In the genomic region with DNA sequence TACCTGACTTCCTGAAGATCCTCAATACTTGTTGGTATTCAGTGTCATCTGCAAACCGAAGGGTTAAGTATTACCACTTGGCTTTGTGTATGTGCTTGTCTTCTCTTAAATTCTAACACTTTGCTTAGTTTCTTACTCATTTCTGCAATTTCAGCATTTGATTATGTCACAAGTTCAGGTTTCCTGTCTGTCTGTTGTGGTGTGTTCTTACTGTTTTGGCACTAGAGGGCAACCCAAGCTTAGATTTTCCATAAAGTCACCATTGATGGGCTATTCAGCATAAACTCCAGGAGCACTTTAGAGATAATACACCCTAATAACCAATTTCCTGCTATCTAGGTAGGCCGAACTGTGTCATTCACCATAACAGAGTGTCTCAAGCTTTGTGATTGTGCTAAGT, we compare ENCODE assay signal across 11 mouse cellular contexts. TPM values are rescaled to one million over a fixed set of nuclear protein-coding genes. Genes with fewer than 3 reads are reported as not detected.
DNase-seq lines count a peak whose midpoint lies in the region; ATAC-seq and TF ChIP-seq lines count a peak whose summit lies in the region.
"Had no signal": no experiment of that assay in that cellular context is flagged by ENCODE, and none has a peak within 500 bp of the region (broad histone marks: within the 10 kb centered on the region; RNA-seq: fewer than 3 reads in every experiment).

No protein-coding gene starts in this region.

- no peak overlapping the region for H3K27ac ChIP-seq in hindbrain, postnatal 0 days
- no peak overlapping the region for H3K27ac ChIP-seq in hindbrain, embryonic 10.5 days
- H3K27ac ChIP-seq: embryonic facial prominence, embryonic 15.5 days; lung, embryonic 15.5 days had no signal

- no peak overlapping the region for H3K4me3 ChIP-seq in hindbrain, postnatal 0 days (ENCODE audit: low read length)
- no peak overlapping the region for H3K4me3 ChIP-seq in hindbrain, embryonic 10.5 days
- H3K4me3 ChIP-seq: embryonic facial prominence, embryonic 15.5 days; lung, embryonic 15.5 days had no signal

- no peaks in the 10 kb centered on the region for H3K36me3 ChIP-seq in hindbrain, postnatal 0 days (ENCODE audit: insufficient read depth, low read length)
- no peaks in the 10 kb centered on the region for H3K36me3 ChIP-seq in hindbrain, embryonic 10.5 days
- H3K36me3 ChIP-seq: embryonic facial prominence, embryonic 15.5 days; G1E; lung, embryonic 15.5 days had no signal

- 77% methylated on average over 2 of the region's 2 CpGs for WGBS in hindbrain, postnatal 0 days
- 79% methylated on average over 2 of the region's 2 CpGs for WGBS in hindbrain, embryonic 10.5 days

- H3K4me2 ChIP-seq in hindbrain, postnatal 0 days (ENCODE audit: low read depth, low read length) = no peak overlapping the region
- H3K4me2 ChIP-seq: embryonic facial prominence, embryonic 15.5 days; lung, embryonic 15.5 days had no signal

- H3K4me1 ChIP-seq in hindbrain, postnatal 0 days (ENCODE audit: insufficient read depth, low read length) = no peaks in the 10 kb centered on the region
- no peaks in the 10 kb centered on the region for H3K4me1 ChIP-seq in hindbrain, embryonic 10.5 days (replicated peaks)
- H3K4me1 ChIP-seq: embryonic facial prominence, embryonic 15.5 days; lung, embryonic 15.5 days had no signal

- DNase-seq in hindbrain, postnatal 0 days (ENCODE audit: low spot score) = peak; percentile 16
- DNase-seq in hindbrain, embryonic 10.5 days (ENCODE audit: low spot score) = no peak
- DNase-seq in CD4-positive, CD25-positive, alpha-beta regulatory T cell, adult 2 months (ENCODE audit: low read depth, low spot score) = peak; percentile 45
- DNase-seq in ZHBTc4 (ENCODE audit: low read depth, low spot score) = peak; percentile 2
- no peak for DNase-seq in spleen, postnatal 36 days (ENCODE audit: low spot score in 2 of 2)
- DNase-seq in cerebellum, adult 18-20 months = no peak
- DNase-seq: right cerebral cortex, adult 18-20 months had no signal

- H3K27me3 ChIP-seq in hindbrain, postnatal 0 days (ENCODE audit: insufficient read depth, low read length) = no peaks in the 10 kb centered on the region; the same call in 1 of the 2 replicates
- H3K27me3 ChIP-seq in hindbrain, embryonic 10.5 days (ENCODE audit: insufficient read depth, poor library complexity, severe bottlenecking) = peaks cover 70% of the 10 kb centered on the region

- no peaks in the 10 kb centered on the region for H3K9me3 ChIP-seq in hindbrain, postnatal 0 days (ENCODE audit: low read length)
- no peaks in the 10 kb centered on the region for H3K9me3 ChIP-seq in hindbrain, embryonic 10.5 days
- H3K9me3 ChIP-seq: embryonic facial prominence, embryonic 15.5 days; G1E; lung, embryonic 15.5 days had no signal

- TF ChIP-seq CTCF in hindbrain, postnatal 0 days (IDR thresholded peaks at IDR 0.05; ENCODE audit: low read depth) = peak; percentile 48

- no peak overlapping the region for H3K9ac ChIP-seq in hindbrain, postnatal 0 days (replicated peaks; ENCODE audit: low read length)
- H3K9ac ChIP-seq: embryonic facial prominence, embryonic 15.5 days; lung, embryonic 15.5 days had no signal

- no peak for ATAC-seq in hindbrain, postnatal 0 days
- peak; percentile 75 for ATAC-seq in inflammation-experienced regulatory T-cells, adult 6 months

RNA-seq across cellular contexts. Expression of gene Magee1, which starts 47.0 kb away (rescaled TPM):
- 237 and 253 TPM in 2 replicates for total RNA-seq in hindbrain, postnatal 0 days (2014; rRNA removed)
- polyA plus RNA-seq in hindbrain, postnatal 0 days (2015; fragmentation: Nextera tagmentation; extraction: Ambion mirVana) = 196 and 211 TPM in 2 replicates
- polyA plus RNA-seq in hindbrain, embryonic 10.5 days (2016; fragmentation: Nextera tagmentation; extraction: Ambion mirVana) = 28.3 and 47.5 TPM in 2 replicates
- polyA plus RNA-seq in inflammation-experienced regulatory T-cells, adult 6 months (2017; shearing (Covaris generic)) = 1 to 10 TPM; 2.4 to 3.8 (median 3.7) TPM

Comparison
In these comparisons a context has a peak if more than half of its experiments do, and no peak if none do; other contexts are left out.
1. DNase-seq: peak in hindbrain, postnatal 0 days (single experiment), CD4-positive, CD25-positive, alpha-beta regulatory T cell, adult 2 months (single experiment) and ZHBTc4 (single experiment); none in hindbrain, embryonic 10.5 days (single experiment), spleen, postnatal 36 days (0 of 2) and cerebellum, adult 18-20 months (0 of 2).